13 mouse cellular contexts compared by ENCODE assay signal in genomic region chr9:118994524-118995227, GRCm38 (mm10). TPM values are rescaled to one million over a fixed set of nuclear protein-coding genes. Genes with fewer than 3 reads are reported as not detected.
DNase-seq lines count a peak whose midpoint lies in the region; ATAC-seq and TF ChIP-seq lines count a peak whose summit lies in the region.
"Had no signal": no experiment of that assay in that cellular context is flagged by ENCODE, and none has a peak within 500 bp of the region (broad histone marks: within the 10 kb centered on the region; RNA-seq: fewer than 3 reads in every experiment).

No protein-coding gene starts in this region.

- no peaks in the 10 kb centered on the region for H3K27me3 ChIP-seq in heart, embryonic 11.5 days (ENCODE audit: control insufficient read depth, insufficient read depth, low read length)
- no peaks in the 10 kb centered on the region for H3K27me3 ChIP-seq in lung, embryonic 15.5 days
- no peaks in the 10 kb centered on the region for H3K27me3 ChIP-seq in heart, embryonic 15.5 days
- H3K27me3 ChIP-seq in liver, postnatal 0 days (ENCODE audit: insufficient read depth, low read length), result no peaks in the 10 kb centered on the region

- H3K4me2 ChIP-seq in heart, embryonic 11.5 days, result no peak overlapping the region
- no peak overlapping the region for H3K4me2 ChIP-seq in lung, embryonic 15.5 days
- H3K4me2 ChIP-seq in heart, embryonic 15.5 days, result peak overlapping the region; percentile 13; the same call in 1 of the 2 replicates
- no peak overlapping the region for H3K4me2 ChIP-seq in liver, postnatal 0 days (ENCODE audit: low read depth, low read length)

- 41% methylated on average over 12 of the region's 12 CpGs for WGBS in heart, embryonic 11.5 days (ENCODE audit: insufficient replicate concordance)
- WGBS in lung, embryonic 15.5 days, result 49% methylated on average over 12 of the region's 12 CpGs
- WGBS in heart, embryonic 15.5 days, result 36% methylated on average over 12 of the region's 12 CpGs
- WGBS in liver, postnatal 0 days (ENCODE audit: insufficient replicate concordance), result 55% methylated on average over 12 of the region's 12 CpGs

- TF ChIP-seq EP300 in liver, postnatal 0 days (IDR thresholded peaks at IDR 0.05; ENCODE audit: low read depth), result no peak

- H3K36me3 ChIP-seq in heart, embryonic 11.5 days (ENCODE audit: control insufficient read depth, insufficient read depth, low read length), result no peaks in the 10 kb centered on the region
- 0 out of 2 replicates have a peak, but pooled peaks cover 3% of the 10 kb centered on the region for H3K36me3 ChIP-seq in lung, embryonic 15.5 days
- no peaks in the 10 kb centered on the region for H3K36me3 ChIP-seq in heart, embryonic 15.5 days
- H3K36me3 ChIP-seq in liver, postnatal 0 days (replicated peaks; ENCODE audit: insufficient read depth, low read length), result no peaks in the 10 kb centered on the region

- H3K4me1 ChIP-seq in heart, embryonic 11.5 days (ENCODE audit: control insufficient read depth, insufficient read depth, low read length), result peaks cover 33% of the 10 kb centered on the region
- peaks cover 46% of the 10 kb centered on the region for H3K4me1 ChIP-seq in lung, embryonic 15.5 days
- H3K4me1 ChIP-seq in heart, embryonic 15.5 days (replicated peaks), result peaks cover 43% of the 10 kb centered on the region
- H3K4me1 ChIP-seq in liver, postnatal 0 days (ENCODE audit: insufficient read depth), result peaks cover 34% of the 10 kb centered on the region

- peak overlapping the region; percentile 54 for H3K27ac ChIP-seq in heart, embryonic 11.5 days (ENCODE audit: low read depth, low read length)
- peak overlapping the region; percentile 5 for H3K27ac ChIP-seq in lung, embryonic 15.5 days
- peak overlapping the region; percentile 56 for H3K27ac ChIP-seq in heart, embryonic 15.5 days
- peak overlapping the region; percentile 57; the same call in 1 of the 2 replicates for H3K27ac ChIP-seq in liver, postnatal 0 days (ENCODE audit: low read depth)

- H3K9me3 ChIP-seq in heart, embryonic 11.5 days (replicated peaks; ENCODE audit: control insufficient read depth, low read length), result no peaks in the 10 kb centered on the region
- H3K9me3 ChIP-seq in lung, embryonic 15.5 days, result no peaks in the 10 kb centered on the region
- H3K9me3 ChIP-seq in heart, embryonic 15.5 days (replicated peaks), result no peaks in the 10 kb centered on the region
- no peaks in the 10 kb centered on the region for H3K9me3 ChIP-seq in liver, postnatal 0 days (ENCODE audit: low read length)

- H3K4me3 ChIP-seq in heart, embryonic 11.5 days (ENCODE audit: low read depth, low read length), result no peak overlapping the region
- H3K4me3 ChIP-seq in lung, embryonic 15.5 days, result no peak overlapping the region
- no peak overlapping the region for H3K4me3 ChIP-seq in heart, embryonic 15.5 days
- H3K4me3 ChIP-seq in liver, postnatal 0 days (ENCODE audit: low read depth, low read length), result no peak overlapping the region
- H3K4me3 ChIP-seq: erythroblast, embryonic 14.5 days; myocyte had no signal

- 0 out of 2 replicates have a peak, but pooled peaks have one; percentile 11 for TF ChIP-seq CTCF in liver, postnatal 0 days (IDR thresholded peaks at IDR 0.05; ENCODE audit: low read depth)

- H3K9ac ChIP-seq in heart, embryonic 11.5 days (ENCODE audit: low read depth, low read length), result peak overlapping the region; percentile 43; the same call in 1 of the 2 replicates
- no peak overlapping the region for H3K9ac ChIP-seq in lung, embryonic 15.5 days
- H3K9ac ChIP-seq in heart, embryonic 15.5 days, result no peak overlapping the region
- no peak overlapping the region for H3K9ac ChIP-seq in liver, postnatal 0 days (replicated peaks)

- ATAC-seq in heart, embryonic 11.5 days (replicated peaks; ENCODE audit: insufficient number of reproducible peaks, low FRiP score, low TSS enrichment), result no peak
- ATAC-seq in lung, embryonic 15.5 days (ENCODE audit: borderline replicate concordance, extremely low read depth, low FRiP score, low TSS enrichment), result peak; percentile 12; the same call in 1 of the 2 replicates
- ATAC-seq in heart, embryonic 15.5 days (replicated peaks; ENCODE audit: insufficient number of reproducible peaks, insufficient read depth, low FRiP score, low read depth), result 0 out of 2 replicates have a peak, but pooled peaks have one; percentile 37
- peak; percentile 18; the same call in 1 of the 2 replicates for ATAC-seq in liver, postnatal 0 days

- DNase-seq in heart, adult 18-20 months, result no peak
- no peak for DNase-seq in lung, postnatal 14 days
- no peak for DNase-seq in liver, postnatal 0 days
- DNase-seq in T-cell, adult 2 months (ENCODE audit: low spot score), result no peak
- no peak for DNase-seq in embryo, embryonic 10 days (ENCODE audit: low spot score)
- DNase-seq: cerebellum, postnatal 14 days; retina, postnatal 1 day; thymus, adult 18-20 months had no signal

RNA-seq across cellular contexts. Expression of gene Vill, which starts 57.9 kb away (rescaled TPM):
- polyA plus RNA-seq in heart, embryonic 11.5 days (2014; fragmentation: Nextera tagmentation; extraction: Ambion mirVana), result 12.3 and 13.5 TPM in 2 replicates
- total RNA-seq in heart, adult 18-20 months (2021), result 1 to 10 TPM in 1 of 2 experiments, under 1 TPM in 1; 0.42 to 1.3 TPM
- polyA plus RNA-seq in lung, embryonic 15.5 days (2015; fragmentation: Nextera tagmentation; extraction: Ambion mirVana), result 39.4 and 40.2 TPM in 2 replicates
- polyA plus RNA-seq in heart, embryonic 15.5 days (2015; fragmentation: Nextera tagmentation; extraction: Ambion mirVana), result 8.7 and 12.4 TPM in 2 replicates
- polyA plus RNA-seq in liver, postnatal 0 days (2015; fragmentation: Nextera tagmentation; extraction: Ambion mirVana), result 8.3 and 9.3 TPM in 2 replicates
- polyA plus RNA-seq: erythroblast, embryonic 14.5 days had no signal

Comparison
In these comparisons a context has a peak if more than half of its experiments do, and no peak if none do; other contexts are left out.
1. H3K27ac ChIP-seq: peak in every context shown above with its lines; median percentile 57 in liver, postnatal 0 days; 56 in heart, embryonic 15.5 days; 54 in heart, embryonic 11.5 days; 5 in lung, embryonic 15.5 days.